In the genomic region with DNA sequence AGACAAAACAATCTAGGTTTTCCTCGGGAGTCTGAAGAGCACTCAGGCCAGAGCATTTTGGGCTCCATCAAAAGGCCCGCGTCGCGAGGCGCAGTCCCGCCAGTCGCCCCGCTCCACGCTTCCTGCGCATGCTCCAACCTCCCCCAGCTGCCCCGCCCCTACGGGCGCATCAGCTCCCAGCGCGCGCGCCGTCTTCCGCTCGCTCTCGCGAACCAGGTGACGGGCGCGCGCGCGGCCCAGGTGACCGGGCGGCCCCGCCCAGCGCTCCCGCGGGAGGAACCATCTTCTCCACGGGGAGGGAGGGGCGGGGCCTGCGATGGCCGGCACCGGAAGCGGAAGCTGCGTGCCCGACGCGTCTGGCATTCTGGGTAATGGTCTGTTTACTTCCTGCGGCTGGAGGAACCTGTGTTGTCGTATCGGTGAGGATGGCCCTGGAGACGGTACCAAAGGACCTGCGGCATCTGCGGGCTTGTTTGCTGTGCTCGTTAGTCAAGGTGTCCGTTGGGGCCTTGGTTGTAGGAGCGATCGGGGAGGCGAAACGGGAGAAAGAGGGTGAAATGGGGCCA, we compare ENCODE assay signal across 8 mouse cellular contexts. TPM values are rescaled to one million over a fixed set of nuclear protein-coding genes. Genes with fewer than 3 reads are reported as not detected.
DNase-seq lines count a peak whose midpoint lies in the region; ATAC-seq lines count a peak whose summit lies in the region.

A gene (plus strand): TSS at position 378 of the 566 bp plus-strand sequence.

- H3K4me2 ChIP-seq in embryonic facial prominence, embryonic 12.5 days (replicated peaks), result peak within 1 kb of the TSS; percentile 91
- H3K4me2 ChIP-seq in limb, embryonic 13.5 days (replicated peaks), result peak within 1 kb of the TSS; percentile 95
- peak within 1 kb of the TSS; percentile 95 for H3K4me2 ChIP-seq in midbrain, embryonic 16.5 days (ENCODE audit: low read length)

- H3K4me3 ChIP-seq in embryonic facial prominence, embryonic 12.5 days, result peak within 1 kb of the TSS; percentile 76
- H3K4me3 ChIP-seq in limb, embryonic 13.5 days, result peak within 1 kb of the TSS; percentile 85
- peak within 1 kb of the TSS; percentile 77 for H3K4me3 ChIP-seq in midbrain, embryonic 16.5 days (ENCODE audit: low read depth, low read length)

- DNase-seq in 3134 (ENCODE audit: extremely low read depth, insufficient read length, low spot score), result peak; percentile 96
- peak; percentile 98 for DNase-seq in adrenal gland, postnatal 25 days
- peak; percentile 100 for DNase-seq in heart, adult 11 months
- peak; percentile 95 for DNase-seq in kidney, adult 18-20 months
- peak; percentile 95 to 99 for DNase-seq in spleen, postnatal 10 days (ENCODE audit: low spot score in 2 of 2)

- H3K9ac ChIP-seq in embryonic facial prominence, embryonic 12.5 days, result peak within 1 kb of the TSS; percentile 69
- H3K9ac ChIP-seq in limb, embryonic 13.5 days, result peak within 1 kb of the TSS; percentile 88
- peak within 1 kb of the TSS; percentile 80 for H3K9ac ChIP-seq in midbrain, embryonic 16.5 days (ENCODE audit: low read depth, low read length)

- 0% methylated on average over 55 of the region's 57 CpGs for WGBS in embryonic facial prominence, embryonic 12.5 days
- WGBS in limb, embryonic 13.5 days, result under 1% methylated on average over 46 of the region's 57 CpGs
- under 1% methylated on average over 48 of the region's 57 CpGs for WGBS in midbrain, embryonic 16.5 days

- H3K27ac ChIP-seq in embryonic facial prominence, embryonic 12.5 days, result peak within 1 kb of the TSS; percentile 89
- H3K27ac ChIP-seq in limb, embryonic 13.5 days, result peak within 1 kb of the TSS; percentile 90
- peak within 1 kb of the TSS; percentile 50 for H3K27ac ChIP-seq in midbrain, embryonic 16.5 days (ENCODE audit: low read length)

- H3K9me3 ChIP-seq in embryonic facial prominence, embryonic 12.5 days, result no peaks in the 10 kb centered on the region
- no peaks in the 10 kb centered on the region for H3K9me3 ChIP-seq in limb, embryonic 13.5 days
- H3K9me3 ChIP-seq in midbrain, embryonic 16.5 days (replicated peaks; ENCODE audit: control insufficient read depth, low read length, poor library complexity, severe bottlenecking), result no peaks in the 10 kb centered on the region

- peaks cover 26% of the 10 kb centered on the region for H3K36me3 ChIP-seq in embryonic facial prominence, embryonic 12.5 days
- H3K36me3 ChIP-seq in limb, embryonic 13.5 days, result peaks cover 23% of the 10 kb centered on the region
- H3K36me3 ChIP-seq in midbrain, embryonic 16.5 days (ENCODE audit: control insufficient read depth, insufficient read depth, low read length), result peaks cover 5% of the 10 kb centered on the region; the same call in 1 of the 2 replicates

- peaks cover 6% of the 10 kb centered on the region; the same call in 1 of the 2 replicates for H3K4me1 ChIP-seq in embryonic facial prominence, embryonic 12.5 days
- H3K4me1 ChIP-seq in limb, embryonic 13.5 days, result peaks cover 19% of the 10 kb centered on the region
- H3K4me1 ChIP-seq in midbrain, embryonic 16.5 days (ENCODE audit: control insufficient read depth, insufficient read depth, low read length), result peaks cover 5% of the 10 kb centered on the region

- H3K27me3 ChIP-seq in embryonic facial prominence, embryonic 12.5 days, result no peaks in the 10 kb centered on the region
- H3K27me3 ChIP-seq in limb, embryonic 13.5 days, result no peaks in the 10 kb centered on the region
- no peaks in the 10 kb centered on the region for H3K27me3 ChIP-seq in midbrain, embryonic 16.5 days (ENCODE audit: control insufficient read depth, insufficient read depth, low read depth, low read length)

- ATAC-seq in embryonic facial prominence, embryonic 12.5 days (ENCODE audit: insufficient number of reproducible peaks, insufficient read depth, low FRiP score, low TSS enrichment), result peak; percentile 74
- ATAC-seq in limb, embryonic 13.5 days (ENCODE audit: low FRiP score, low read depth), result peak; percentile 93
- ATAC-seq in midbrain, embryonic 16.5 days, result peak; percentile 93

RNA-seq across cellular contexts. Expression of the gene that starts here (rescaled TPM):
- total RNA-seq in adrenal gland, postnatal 25 days (2021), result 59.0 and 84.6 TPM in 2 replicates
- polyA plus RNA-seq in embryonic facial prominence, embryonic 12.5 days (2016; fragmentation: Nextera tagmentation; extraction: Ambion mirVana), result 158 TPM in 2 replicates
- polyA plus RNA-seq in limb, embryonic 13.5 days (2015; fragmentation: Nextera tagmentation; extraction: Ambion mirVana), result 159 and 167 TPM in 2 replicates
- 127 TPM in 2 replicates for polyA plus RNA-seq in midbrain, embryonic 16.5 days (2015; fragmentation: Nextera tagmentation; extraction: Ambion mirVana)

Comparison
In these comparisons a context has a peak if more than half of its experiments do, and no peak if none do; other contexts are left out.
1. Peak in every context shown above with its lines: DNase-seq, ATAC-seq, H3K4me3 ChIP-seq and H3K27ac ChIP-seq.